Mouse (Mus musculus) ES-E14 (cell line): ENCODE results near the gene Bcat1. TPM values are rescaled to one million over a fixed set of nuclear protein-coding genes. Genes with fewer than 3 reads are reported as not detected.

Source experiments
- DNase-seq: peaks from one replicate; pipeline ENCODE4 v3.0.0-alpha.2; 2013; ENCODE audit warnings: low read depth, low spot score
- H3K27ac ChIP-seq: 2 replicates; pipeline ENCODE4 v1.5.1; 2012; ENCODE audit warnings: low read depth, mild to moderate bottlenecking, low read length, moderate library complexity, mixed read lengths; ENCODE audit not compliant: poor library complexity, insufficient read depth, severe bottlenecking
- H3K36me3 ChIP-seq: 2 replicates; pipeline ENCODE4 v1.6.1; 2012; ENCODE audit warnings: mild to moderate bottlenecking, low read length, moderate library complexity, mixed read lengths; ENCODE audit not compliant: control insufficient read depth, poor library complexity, insufficient read depth, severe bottlenecking
- H3K4me1 ChIP-seq, 2 experiments: fragments of 150-350 bp in 1 of 2; sonication (generic) in 1 of 2; 2 replicates each; pipeline ENCODE4 v1.6.1; 2012; ENCODE audit warnings: low read length in 2 of 2, mild to moderate bottlenecking in 1 of 2, mixed read lengths in 1 of 2; ENCODE audit not compliant: control insufficient read depth in 2 of 2, insufficient read depth in 2 of 2, poor library complexity in 1 of 2
- H3K4me3 ChIP-seq, 2 experiments: fragments of 150-350 bp in 1 of 2; sonication (generic) in 1 of 2; 2 replicates each; pipeline ENCODE4 v1.5.1; 2012; ENCODE audit warnings: low read length in 2 of 2, low read depth in 1 of 2, mild to moderate bottlenecking in 1 of 2, mixed read lengths in 1 of 2; ENCODE audit not compliant: insufficient read depth in 1 of 2, poor library complexity in 1 of 2, severe bottlenecking in 1 of 2
- H3K9ac ChIP-seq: 2 replicates; pipeline ENCODE4 v1.6.1; 2012; ENCODE audit warnings: low read depth, mild to moderate bottlenecking, low read length, mixed read lengths; ENCODE audit not compliant: poor library complexity, insufficient read depth, severe bottlenecking
- H3K9me3 ChIP-seq: fragments of 150-350 bp; sonication (generic); 2 replicates; pipeline ENCODE4 v1.6.1; 2012; ENCODE audit warnings: low read depth, mild to moderate bottlenecking, low read length; ENCODE audit not compliant: control insufficient read depth, insufficient read depth
- CHD2 ChIP-seq: IDR thresholded peaks from 2 replicates; pipeline ENCODE4 v1.6.1; 2014; ENCODE audit warnings: mild to moderate bottlenecking, low read depth, low read length, inconsistent platforms
- HCFC1 ChIP-seq: IDR thresholded peaks from 2 replicates; pipeline ENCODE4 v1.6.1; 2012; ENCODE audit warnings: low read length, inconsistent platforms, borderline replicate concordance; ENCODE audit not compliant: insufficient read depth
- MAFK ChIP-seq: IDR thresholded peaks from 2 replicates; pipeline ENCODE4 v1.6.1; 2014; ENCODE audit warnings: mild to moderate bottlenecking, low read depth, low read length, inconsistent platforms; ENCODE audit not compliant: insufficient read depth
- ZC3H11A ChIP-seq: IDR thresholded peaks from 2 replicates; pipeline ENCODE4 v1.6.1; 2012; ENCODE audit warnings: low read depth, mild to moderate bottlenecking, inconsistent platforms, low read length, borderline replicate concordance
- ZNF384 ChIP-seq: IDR thresholded peaks from 2 replicates; pipeline ENCODE4 v1.6.1; 2012; ENCODE audit warnings: low read depth, low read length, inconsistent platforms
- in situ Hi-C, 2 experiments: fragments of 600-800 bp; cut with MboI; formaldehyde crosslinking; loops; one replicate each; pipeline ENCODE4 v1.15.1; 2025; ENCODE audit warnings: low sequenced_read_pairs in 2 of 2, inconsistent platforms in 1 of 2; ENCODE audit not compliant: unreplicated experiment in 2 of 2
- total RNA-seq: library from RNA; depleted of rRNA; stranded (reverse); fragments of 300-350 nt; gene quantifications from 2 replicates; pipeline ENCODE4 v1.2.3, GENCODE M21; 2012

Bcat1 gene
- total RNA-seq, 1 experiment, result 180 TPM

- TF ChIP-seq HCFC1, result no peak
- TF ChIP-seq MAFK, result no peak
- no peak for TF ChIP-seq ZC3H11A
- TF ChIP-seq CHD2, result 0 out of 2 replicates have a peak, but pooled peaks have one; percentile 54
- TF ChIP-seq ZNF384, result peak; percentile 76
- H3K4me3 ChIP-seq, result no peak overlapping the region
- H3K27ac ChIP-seq, result no peak overlapping the region
- H3K9ac ChIP-seq, result no peak overlapping the region
- no peaks in the 10 kb centered on the region for H3K9me3 ChIP-seq
- in situ Hi-C loops, result no loop called here
- peaks cover 12% of the 10 kb centered on the region for H3K36me3 ChIP-seq
- peak; percentile 76 for DNase-seq
- H3K4me1 ChIP-seq, result peaks cover 9 to 25% of the 10 kb centered on the region in 2 experiments; a peak in 3 of 4 replicates
These were observed 14.6 kb downstream of the Bcat1 start for GRCm38 (mm10) chr6:145061361-145061760.

- H3K9ac ChIP-seq, result no peak overlapping the region
- in situ Hi-C loops, result no loop called here
- no peak for DNase-seq
These were observed 19.9 kb downstream of the Bcat1 start for GRCm38 (mm10) chr6:145056102-145056501.

GRCm38 (mm10) chr6:145055277-145055858, 20.6 kb downstream of the Bcat1 start:
- no peak overlapping the region for H3K4me3 ChIP-seq
- peaks cover 27% of the 10 kb centered on the region for H3K36me3 ChIP-seq
- no peak for DNase-seq
- no peak for TF ChIP-seq ZC3H11A
- TF ChIP-seq HCFC1, result no peak
- no peak for TF ChIP-seq MAFK
- no peak for TF ChIP-seq CHD2
- no peak for TF ChIP-seq ZNF384
- H3K9me3 ChIP-seq, result no peaks in the 10 kb centered on the region
- no peak overlapping the region for H3K9ac ChIP-seq
- H3K27ac ChIP-seq, result no peak overlapping the region
- in situ Hi-C loops, result no loop called here
- H3K4me1 ChIP-seq, result peaks cover 0 to 12% of the 10 kb centered on the region in 2 experiments; a peak in 2 of 4 replicates

More at GRCm38 (mm10) chr6:145056102-145056501, 19.9 kb downstream of the Bcat1 start:
- peaks cover 27% of the 10 kb centered on the region for H3K36me3 ChIP-seq
- H3K27ac ChIP-seq, result peak overlapping the region; percentile 23; the same call in 1 of the 2 replicates
- H3K9me3 ChIP-seq, result no peaks in the 10 kb centered on the region
- 0 out of 2 replicates have a peak, but pooled peaks have one; percentile 13 for TF ChIP-seq MAFK
- no peak for TF ChIP-seq ZC3H11A
- no peak for TF ChIP-seq ZNF384
- H3K4me3 ChIP-seq, result no peak overlapping the region
- H3K4me1 ChIP-seq, result peaks cover 4 to 10% of the 10 kb centered on the region in 2 experiments; a peak in 3 of 4 replicates

- H3K27ac ChIP-seq, result no peak overlapping the region
- no peak overlapping the region for H3K4me3 ChIP-seq
- peaks cover 4 to 23% of the 10 kb centered on the region in 2 experiments for H3K4me1 ChIP-seq
- H3K36me3 ChIP-seq, result peaks cover 24% of the 10 kb centered on the region
- no peak for DNase-seq
- H3K9me3 ChIP-seq, result no peaks in the 10 kb centered on the region
- in situ Hi-C loops, result no loop called here
- TF ChIP-seq CHD2, result no peak
- TF ChIP-seq ZNF384, result no peak
- no peak for TF ChIP-seq ZC3H11A
- no peak for TF ChIP-seq HCFC1
- TF ChIP-seq MAFK, result no peak
- no peak overlapping the region for H3K9ac ChIP-seq
These were observed 23.3 kb downstream of the Bcat1 start for GRCm38 (mm10) chr6:145052669-145053068.

- DNase-seq, result no peak
- no peaks in the 10 kb centered on the region for H3K9me3 ChIP-seq
- no peak overlapping the region for H3K27ac ChIP-seq
- H3K4me3 ChIP-seq, result no peak overlapping the region
- peaks cover 6 to 21% of the 10 kb centered on the region in 2 experiments for H3K4me1 ChIP-seq
- H3K36me3 ChIP-seq, result peaks cover 26% of the 10 kb centered on the region
- H3K9ac ChIP-seq, result no peak overlapping the region
- no peak for TF ChIP-seq HCFC1
- TF ChIP-seq MAFK, result no peak
- TF ChIP-seq ZC3H11A, result no peak
- TF ChIP-seq CHD2, result no peak
- TF ChIP-seq ZNF384, result no peak
- in situ Hi-C loops, result no loop called here
These were observed 25.1 kb downstream of the Bcat1 start for GRCm38 (mm10) chr6:145050899-145051298.
